ENCODE assay signal across 8 mouse cellular contexts in genomic region chr10:4120708-4121107, GRCm38 (mm10).
DNase-seq lines count a peak whose midpoint lies in the region; ATAC-seq and TF ChIP-seq lines count a peak whose summit lies in the region.

No protein-coding gene starts in this region.

- 74% methylated on average over 10 of the region's 10 CpGs for WGBS in limb, embryonic 14.5 days
- WGBS in limb, embryonic 10.5 days: 92% methylated on average over 10 of the region's 10 CpGs
- 55% methylated on average over 10 of the region's 10 CpGs for WGBS in kidney, embryonic 15.5 days
- WGBS in stomach, embryonic 16.5 days: 42% methylated on average over 10 of the region's 10 CpGs
- WGBS in hindbrain, embryonic 16.5 days: 66% methylated on average over 10 of the region's 10 CpGs
- WGBS in midbrain, postnatal 0 days: 86% methylated on average over 10 of the region's 10 CpGs

- no peak overlapping the region for H3K9ac ChIP-seq in limb, embryonic 14.5 days (ENCODE audit: low read depth, low read length, severe bottlenecking)
- no peak overlapping the region for H3K9ac ChIP-seq in kidney, embryonic 15.5 days
- peak overlapping the region; percentile 32; the same call in 1 of the 2 replicates for H3K9ac ChIP-seq in stomach, embryonic 16.5 days (ENCODE audit: low read length)
- H3K9ac ChIP-seq in hindbrain, embryonic 16.5 days (ENCODE audit: low read depth, low read length): no peak overlapping the region
- no peak overlapping the region for H3K9ac ChIP-seq in midbrain, postnatal 0 days (replicated peaks; ENCODE audit: low read length, poor library complexity, severe bottlenecking)

- TF ChIP-seq CTCF in midbrain, postnatal 0 days (IDR thresholded peaks at IDR 0.05): no peak

- no peaks in the 10 kb centered on the region for H3K27me3 ChIP-seq in limb, embryonic 14.5 days (ENCODE audit: control insufficient read depth, insufficient read depth, low read length)
- no peaks in the 10 kb centered on the region for H3K27me3 ChIP-seq in limb, embryonic 10.5 days (ENCODE audit: low read depth, poor library complexity, severe bottlenecking)
- H3K27me3 ChIP-seq in kidney, embryonic 15.5 days: no peaks in the 10 kb centered on the region
- H3K27me3 ChIP-seq in stomach, embryonic 16.5 days (ENCODE audit: control insufficient read depth, insufficient read depth, low read length): no peaks in the 10 kb centered on the region
- H3K27me3 ChIP-seq in hindbrain, embryonic 16.5 days (replicated peaks; ENCODE audit: control insufficient read depth, insufficient read depth, low read length): no peaks in the 10 kb centered on the region
- H3K27me3 ChIP-seq in midbrain, postnatal 0 days (ENCODE audit: insufficient read depth, low read length): no peaks in the 10 kb centered on the region

- TF ChIP-seq POLR2A in limb, embryonic 14.5 days (IDR thresholded peaks at IDR 0.05; ENCODE audit: borderline replicate concordance, extremely low read depth, insufficient read depth, insufficient read length): no peak

- 0 out of 2 replicates have a peak, but pooled peaks cover 7% of the 10 kb centered on the region for H3K4me1 ChIP-seq in limb, embryonic 14.5 days (ENCODE audit: control insufficient read depth, insufficient read depth, low read length)
- H3K4me1 ChIP-seq in limb, embryonic 10.5 days: peaks cover 4% of the 10 kb centered on the region; the same call in 1 of the 2 replicates
- H3K4me1 ChIP-seq in kidney, embryonic 15.5 days: peaks cover 62% of the 10 kb centered on the region
- peaks cover 39% of the 10 kb centered on the region for H3K4me1 ChIP-seq in stomach, embryonic 16.5 days (ENCODE audit: control insufficient read depth, insufficient read depth, low read length)
- no peaks in the 10 kb centered on the region; the same call in 1 of the 2 replicates for H3K4me1 ChIP-seq in hindbrain, embryonic 16.5 days (ENCODE audit: control insufficient read depth, insufficient read depth, low read depth, low read length)
- no peaks in the 10 kb centered on the region for H3K4me1 ChIP-seq in midbrain, postnatal 0 days (ENCODE audit: insufficient read depth, low read length)

- no peaks in the 10 kb centered on the region for H3K9me3 ChIP-seq in limb, embryonic 14.5 days (ENCODE audit: control insufficient read depth, low read length)
- H3K9me3 ChIP-seq in limb, embryonic 10.5 days (replicated peaks): no peaks in the 10 kb centered on the region
- H3K9me3 ChIP-seq in kidney, embryonic 15.5 days (replicated peaks): no peaks in the 10 kb centered on the region
- H3K9me3 ChIP-seq in stomach, embryonic 16.5 days (replicated peaks; ENCODE audit: control insufficient read depth, low read length): no peaks in the 10 kb centered on the region
- no peaks in the 10 kb centered on the region for H3K9me3 ChIP-seq in hindbrain, embryonic 16.5 days (ENCODE audit: control insufficient read depth, low read length)
- H3K9me3 ChIP-seq in midbrain, postnatal 0 days (ENCODE audit: low read length): no peaks in the 10 kb centered on the region

- H3K4me3 ChIP-seq in limb, embryonic 14.5 days (replicated peaks; ENCODE audit: low read length): no peak overlapping the region
- H3K4me3 ChIP-seq in limb, embryonic 10.5 days: no peak overlapping the region
- no peak overlapping the region for H3K4me3 ChIP-seq in kidney, embryonic 15.5 days (replicated peaks)
- no peak overlapping the region for H3K4me3 ChIP-seq in stomach, embryonic 16.5 days (replicated peaks; ENCODE audit: low read length)
- no peak overlapping the region for H3K4me3 ChIP-seq in hindbrain, embryonic 16.5 days (ENCODE audit: low read length)
- H3K4me3 ChIP-seq in midbrain, postnatal 0 days (ENCODE audit: low read depth, low read length): no peak overlapping the region

- ATAC-seq in limb, embryonic 14.5 days (ENCODE audit: low FRiP score, low read depth): no peak
- no peak for ATAC-seq in kidney, embryonic 15.5 days (replicated peaks; ENCODE audit: low FRiP score)
- peak; percentile 83 for ATAC-seq in stomach, embryonic 16.5 days (ENCODE audit: insufficient read depth, low FRiP score)
- no peak for ATAC-seq in hindbrain, embryonic 16.5 days
- ATAC-seq in midbrain, postnatal 0 days (ENCODE audit: low FRiP score): no peak

- H3K36me3 ChIP-seq in limb, embryonic 14.5 days (ENCODE audit: control insufficient read depth, insufficient read depth, low read length): no peaks in the 10 kb centered on the region
- H3K36me3 ChIP-seq in limb, embryonic 10.5 days: 0 out of 2 replicates have a peak, but pooled peaks cover 15% of the 10 kb centered on the region
- H3K36me3 ChIP-seq in kidney, embryonic 15.5 days: no peaks in the 10 kb centered on the region
- H3K36me3 ChIP-seq in stomach, embryonic 16.5 days (ENCODE audit: control insufficient read depth, insufficient read depth, low read length): no peaks in the 10 kb centered on the region
- no peaks in the 10 kb centered on the region for H3K36me3 ChIP-seq in hindbrain, embryonic 16.5 days (ENCODE audit: control insufficient read depth, insufficient read depth, low read length)
- no peaks in the 10 kb centered on the region for H3K36me3 ChIP-seq in midbrain, postnatal 0 days (ENCODE audit: insufficient read depth, low read length)

- no peak overlapping the region for H3K27ac ChIP-seq in limb, embryonic 14.5 days (replicated peaks; ENCODE audit: low read depth, low read length)
- no peak overlapping the region for H3K27ac ChIP-seq in limb, embryonic 10.5 days
- peak overlapping the region; percentile 82 for H3K27ac ChIP-seq in kidney, embryonic 15.5 days
- peak overlapping the region; percentile 78 for H3K27ac ChIP-seq in stomach, embryonic 16.5 days (ENCODE audit: low read length)
- H3K27ac ChIP-seq in hindbrain, embryonic 16.5 days (ENCODE audit: low read depth, low read length): no peak overlapping the region
- H3K27ac ChIP-seq in midbrain, postnatal 0 days (ENCODE audit: low read depth, low read length): no peak overlapping the region

- DNase-seq in limb, embryonic 14.5 days (ENCODE audit: low spot score): peak; percentile 32
- DNase-seq in limb, embryonic 10.5 days (ENCODE audit: low spot score): no peak
- peak; percentile 83 to 93 for DNase-seq in heart, adult 18-20 months
- DNase-seq in right cerebral cortex, postnatal 14 days: no peak
- DNase-seq in midbrain, postnatal 0 days (ENCODE audit: low spot score): no peak

- no peak overlapping the region for H3K4me2 ChIP-seq in limb, embryonic 14.5 days (replicated peaks; ENCODE audit: low read depth, low read length, severe bottlenecking)
- H3K4me2 ChIP-seq in kidney, embryonic 15.5 days: no peak overlapping the region
- H3K4me2 ChIP-seq in stomach, embryonic 16.5 days (ENCODE audit: low read depth, low read length): no peak overlapping the region
- H3K4me2 ChIP-seq in hindbrain, embryonic 16.5 days (ENCODE audit: low read length): no peak overlapping the region
- H3K4me2 ChIP-seq in midbrain, postnatal 0 days (ENCODE audit: low read depth, low read length, poor library complexity, severe bottlenecking): no peak overlapping the region

Comparison
In these comparisons a context has a peak if more than half of its experiments do, and no peak if none do; other contexts are left out.
1. DNase-seq: peak in limb, embryonic 14.5 days (single experiment) and heart, adult 18-20 months (2 of 2); none in limb, embryonic 10.5 days (single experiment), right cerebral cortex, postnatal 14 days (single experiment) and midbrain, postnatal 0 days (single experiment).
2. H3K27ac ChIP-seq: peak in kidney, embryonic 15.5 days (single experiment) and stomach, embryonic 16.5 days (single experiment); none in limb, embryonic 14.5 days (single experiment), limb, embryonic 10.5 days (single experiment), hindbrain, embryonic 16.5 days (single experiment) and midbrain, postnatal 0 days (single experiment).